Mouse (Mus musculus) neural tube, embryonic 13.5 days (tissue): ENCODE measurements at regions not wholly inside any gene's neighbourhood (a gene's known extent, or its start where the extent isn't known, plus 50 kb on each side); places are given as distances from the start of the nearest gene placed in this dataset.
"Not testable (repeated sequence)": the region's sequence is repeated elsewhere in the genome, so short reads cannot be mapped to it uniquely, and the experiment has no call there.

Source experiments
- ATAC-seq: fragments of 200-750 bp; cut with Nextera tagmentation; 2 replicates; pipeline ENCODE4 v1.8.0; 2017; ENCODE audit warnings: low read depth, mild to moderate bottlenecking, moderate TSS enrichment, moderate library complexity
- H3K27ac ChIP-seq: fragments of 300-500 bp; sonication (generic); replicated peaks from 2 replicates; pipeline ENCODE4 v1.5.1; 2015; ENCODE audit warnings: moderate library complexity, mild to moderate bottlenecking, inconsistent platforms
- H3K27me3 ChIP-seq: fragments of 300-500 bp; sonication (generic); 2 replicates; pipeline ENCODE4 v1.6.1; 2015; ENCODE audit warnings: mild to moderate bottlenecking, inconsistent platforms
- H3K36me3 ChIP-seq: fragments of 300-500 bp; sonication (generic); 2 replicates; pipeline ENCODE4 v1.6.1; 2015; ENCODE audit warnings: mild to moderate bottlenecking, inconsistent platforms
- H3K4me1 ChIP-seq: fragments of 300-500 bp; sonication (generic); replicated peaks from 2 replicates; pipeline ENCODE4 v1.6.1; 2015; ENCODE audit warnings: inconsistent platforms
- H3K4me2 ChIP-seq: fragments of 300-500 bp; sonication (generic); 2 replicates; pipeline ENCODE4 v1.6.1; 2015; ENCODE audit warnings: inconsistent platforms, mild to moderate bottlenecking, moderate library complexity
- H3K4me3 ChIP-seq: fragments of 300-500 bp; sonication (generic); 2 replicates; pipeline ENCODE4 v1.5.1; 2015; ENCODE audit warnings: mild to moderate bottlenecking, inconsistent platforms
- H3K9ac ChIP-seq: fragments of 300-500 bp; sonication (generic); 2 replicates; pipeline ENCODE4 v1.6.1; 2015; ENCODE audit warnings: moderate library complexity, mild to moderate bottlenecking, inconsistent platforms
- H3K9me3 ChIP-seq: fragments of 300-500 bp; sonication (generic); 2 replicates; pipeline ENCODE4 v1.6.1; 2016; ENCODE audit warnings: inconsistent platforms
- WGBS: fragments of 180-500 bp; shearing (Covaris S2); methylation state at CpG from one replicate; pipeline ENCODE4 v1.1.7; 2015; 5-methylcytosine and 5-hydroxymethylcytosine counted together

DNA sequence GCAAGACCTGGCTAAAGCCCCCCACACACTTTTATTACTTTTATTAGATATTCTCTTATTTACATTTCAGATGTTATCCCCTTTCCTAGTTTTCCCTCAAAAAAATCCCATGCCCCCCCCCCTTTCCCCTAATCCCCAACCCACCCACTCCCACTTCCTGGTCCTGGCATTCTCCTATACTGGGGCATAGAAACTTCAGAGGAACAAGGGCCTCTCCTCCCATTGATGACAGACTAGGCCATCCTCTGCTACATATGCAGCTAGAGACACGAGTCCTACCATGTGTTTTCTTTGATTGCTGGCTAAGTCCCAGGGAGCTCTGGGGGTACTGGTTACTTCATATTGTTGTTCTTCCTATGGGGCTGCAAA, 116.8 kb downstream of the Rfpl4b start:
- WGBS, result 62% methylated on average over 1 of the region's 1 CpGs

DNA sequence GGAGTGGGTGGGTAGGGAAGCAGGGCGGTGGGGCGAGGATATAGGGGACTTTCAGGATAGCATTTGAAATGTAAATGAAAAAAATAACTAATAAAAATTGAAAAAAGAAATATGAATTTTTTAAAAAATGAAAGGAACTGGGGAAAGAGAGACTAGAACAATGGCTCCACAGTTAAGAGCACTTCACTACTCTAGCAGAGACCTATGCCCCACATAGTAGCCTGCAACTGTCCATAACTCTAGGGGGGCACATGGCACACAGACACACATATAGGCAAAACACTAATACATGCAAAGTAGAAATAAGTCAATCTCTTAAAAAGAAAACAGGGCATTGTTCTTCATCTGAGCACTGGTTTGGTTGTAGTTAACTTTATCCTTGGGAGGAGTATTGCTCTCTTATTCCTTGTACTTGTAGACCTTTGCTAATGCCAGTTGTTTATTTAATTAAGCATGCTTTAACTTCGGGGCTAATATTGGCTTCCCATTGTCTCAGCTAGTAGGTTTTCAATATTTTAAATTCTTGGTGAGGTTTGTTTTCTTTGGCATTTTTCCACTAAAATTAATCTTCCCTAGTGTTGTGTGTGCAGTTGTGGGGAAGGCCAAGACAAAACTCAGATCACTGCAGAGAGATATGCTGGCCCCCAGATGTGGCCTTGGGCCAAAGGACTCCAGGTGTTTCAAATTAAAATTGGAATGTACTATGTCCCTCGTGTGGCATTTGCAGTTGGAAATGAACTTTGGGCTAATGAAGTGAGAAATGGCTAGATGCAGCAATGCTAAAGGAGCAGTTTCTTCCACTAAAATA, 117.4 kb downstream of the Rfpl4b start:
- H3K36me3 ChIP-seq, result no peaks in the 10 kb centered on the region
- H3K9me3 ChIP-seq, result no peaks in the 10 kb centered on the region
- no peak overlapping the region for H3K9ac ChIP-seq
- WGBS, result 84% methylated on average over 4 of the region's 4 CpGs
- no peaks in the 10 kb centered on the region for H3K4me1 ChIP-seq
- H3K27me3 ChIP-seq, result no peaks in the 10 kb centered on the region
- no peak for ATAC-seq
- no peak overlapping the region for H3K27ac ChIP-seq
- no peak overlapping the region for H3K4me3 ChIP-seq
- no peak overlapping the region for H3K4me2 ChIP-seq

More for the DNA sequence above, 116.8 kb downstream of the Rfpl4b start:
- not testable (repeated sequence) for H3K27me3 ChIP-seq, ATAC-seq, H3K9ac ChIP-seq, H3K9me3 ChIP-seq, H3K4me1 ChIP-seq, H3K4me2 ChIP-seq, H3K36me3 ChIP-seq, H3K4me3 ChIP-seq, H3K27ac ChIP-seq

GRCm38 (mm10) chr10:38677453-38677852, 144.1 kb downstream of the Rfpl4b start:
- ATAC-seq, result no peak
- Histone ChIP-seq H3K4me3 (no peak overlapping the region), H3K36me3 (no peaks in the 10 kb centered on the region), H3K9me3 (no peaks in the 10 kb centered on the region), H3K4me1 (no peaks in the 10 kb centered on the region), H3K9ac (no peak overlapping the region), H3K4me2 (no peak overlapping the region), H3K27me3 (no peaks in the 10 kb centered on the region), H3K27ac (no peak overlapping the region)
- WGBS, result 74% methylated on average over 2 of the region's 2 CpGs

DNA sequence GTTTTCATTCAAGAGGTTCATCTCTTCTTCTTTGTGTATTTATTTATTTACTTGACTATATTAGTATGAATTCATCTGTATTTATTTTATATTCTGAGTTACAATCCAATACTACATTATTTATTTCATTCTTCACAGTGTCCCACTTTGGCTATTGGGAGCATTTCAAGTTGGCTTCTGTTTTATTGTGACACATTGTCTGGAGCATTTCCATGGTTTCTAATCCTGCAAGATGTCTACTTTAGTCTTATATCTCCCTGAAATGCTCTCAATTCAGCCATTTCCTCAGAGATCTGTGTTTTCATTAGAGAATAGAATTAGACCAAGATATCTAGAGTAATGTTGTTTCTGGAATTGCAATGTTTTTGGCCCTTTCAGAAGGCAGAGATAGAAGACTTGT, 153.0 kb downstream of the Rfpl4b start:
- Histone ChIP-seq H3K9ac (no peak overlapping the region), H3K36me3 (no peaks in the 10 kb centered on the region), H3K4me2 (no peak overlapping the region), H3K4me1 (no peaks in the 10 kb centered on the region), H3K27me3 (no peaks in the 10 kb centered on the region), H3K27ac (no peak overlapping the region), H3K4me3 (no peak overlapping the region), H3K9me3 (no peaks in the 10 kb centered on the region)
- ATAC-seq, result no peak

GRCm38 (mm10) chr10:38667841-38668240, 153.7 kb downstream of the Rfpl4b start:
- Histone ChIP-seq H3K9ac (no peak overlapping the region), H3K9me3 (no peaks in the 10 kb centered on the region), H3K27me3 (no peaks in the 10 kb centered on the region), H3K4me2 (no peak overlapping the region), H3K27ac (no peak overlapping the region), H3K4me1 (no peaks in the 10 kb centered on the region), H3K4me3 (no peak overlapping the region), H3K36me3 (no peaks in the 10 kb centered on the region)
- no peak for ATAC-seq

DNA sequence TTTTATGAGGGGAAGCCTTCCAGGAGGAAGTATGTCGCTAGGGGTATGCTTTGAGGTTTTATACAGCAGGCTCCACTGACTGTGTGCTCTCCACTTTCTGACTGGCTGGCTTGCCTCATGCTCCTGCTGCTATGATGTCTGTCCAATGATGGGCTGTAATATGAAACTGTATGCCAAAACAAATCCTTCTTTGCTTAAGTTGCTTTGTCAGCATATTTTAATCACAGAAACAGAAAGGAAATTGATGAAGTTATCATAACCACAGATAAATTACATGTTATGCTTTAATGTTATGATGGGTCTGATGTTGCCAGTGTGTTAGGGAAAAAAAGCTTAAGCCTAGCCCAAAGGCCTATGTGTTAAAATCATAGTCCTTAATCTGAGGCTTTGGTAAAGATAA, 185.9 kb downstream of the Rfpl4b start:
- Histone ChIP-seq H3K9me3 (peaks cover 3% of the 10 kb centered on the region; the same call in 1 of the 2 replicates), H3K9ac (no peak overlapping the region), H3K36me3 (no peaks in the 10 kb centered on the region), H3K4me3 (no peak overlapping the region), H3K4me1 (no peaks in the 10 kb centered on the region), H3K4me2 (no peak overlapping the region), H3K27ac (no peak overlapping the region), H3K27me3 (no peaks in the 10 kb centered on the region)
- 62% methylated on average over 1 of the region's 1 CpGs for WGBS
- ATAC-seq, result no peak

- Histone ChIP-seq H3K4me2 (no peak overlapping the region), H3K4me1 (no peaks in the 10 kb centered on the region), H3K27ac (no peak overlapping the region), H3K9ac (no peak overlapping the region), H3K27me3 (no peaks in the 10 kb centered on the region), H3K4me3 (no peak overlapping the region), H3K9me3 (no peaks in the 10 kb centered on the region), H3K36me3 (no peaks in the 10 kb centered on the region)
- ATAC-seq, result no peak
- WGBS, result 66% methylated on average over 4 of the region's 4 CpGs
Measured at GRCm38 (mm10) chr10:38629907-38630505, 191.6 kb downstream of the Rfpl4b start.

- WGBS, result 95% methylated on average over 1 of the region's 1 CpGs
- no peak overlapping the region for H3K9ac ChIP-seq
- H3K9me3 ChIP-seq, result no peaks in the 10 kb centered on the region
- no peak overlapping the region for H3K27ac ChIP-seq
- no peak overlapping the region for H3K4me3 ChIP-seq
- H3K27me3 ChIP-seq, result no peaks in the 10 kb centered on the region
- H3K4me2 ChIP-seq, result no peak overlapping the region
- no peak for ATAC-seq
- no peaks in the 10 kb centered on the region for H3K36me3 ChIP-seq
- H3K4me1 ChIP-seq, result no peaks in the 10 kb centered on the region
Measured at GRCm38 (mm10) chr10:38623399-38623798, 198.2 kb downstream of the Rfpl4b start.

- Histone ChIP-seq H3K9me3 (no peaks in the 10 kb centered on the region), H3K9ac (no peak overlapping the region), H3K4me1 (no peaks in the 10 kb centered on the region), H3K36me3 (no peaks in the 10 kb centered on the region), H3K27ac (no peak overlapping the region), H3K27me3 (no peaks in the 10 kb centered on the region), H3K4me3 (no peak overlapping the region), H3K4me2 (no peak overlapping the region)
- ATAC-seq, result no peak
- WGBS, result 80% methylated on average over 5 of the region's 5 CpGs
Measured at GRCm38 (mm10) chr10:38609606-38610510, 211.7 kb downstream of the Rfpl4b start.

- Histone ChIP-seq H3K4me3 (no peak overlapping the region), H3K9ac (no peak overlapping the region), H3K4me1 (no peaks in the 10 kb centered on the region), H3K36me3 (no peaks in the 10 kb centered on the region), H3K4me2 (no peak overlapping the region), H3K27ac (no peak overlapping the region), H3K9me3 (no peaks in the 10 kb centered on the region), H3K27me3 (no peaks in the 10 kb centered on the region)
- 94% methylated on average over 2 of the region's 2 CpGs for WGBS
- no peak for ATAC-seq
Measured at GRCm38 (mm10) chr10:38586061-38586460, 235.5 kb downstream of the Rfpl4b start.

DNA sequence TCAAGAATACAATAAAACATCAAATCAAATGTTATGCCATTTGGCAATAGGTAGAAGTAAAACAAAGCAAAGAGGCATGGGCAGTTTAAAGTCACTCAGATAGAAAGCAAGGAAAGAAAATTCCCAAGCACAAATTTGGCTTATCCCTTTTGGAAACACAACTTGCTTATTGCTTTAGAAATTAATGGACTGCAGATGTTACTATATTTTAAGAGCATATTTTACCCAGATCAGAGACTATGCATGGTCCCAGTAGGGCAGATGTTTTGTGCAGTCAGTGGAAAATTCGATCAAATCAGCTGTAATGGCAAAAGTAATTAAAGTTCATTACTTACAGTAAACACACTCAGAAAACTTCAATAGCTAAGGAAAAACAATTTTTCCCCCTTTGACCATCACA, 245.9 kb downstream of the Rfpl4b start:
- H3K27me3 ChIP-seq, result no peaks in the 10 kb centered on the region
- H3K9ac ChIP-seq, result no peak overlapping the region
- no peaks in the 10 kb centered on the region for H3K36me3 ChIP-seq
- no peak overlapping the region for H3K4me3 ChIP-seq
- H3K4me2 ChIP-seq, result no peak overlapping the region
- 74% methylated on average over 1 of the region's 1 CpGs for WGBS
- no peak for ATAC-seq
- no peaks in the 10 kb centered on the region for H3K9me3 ChIP-seq
- H3K27ac ChIP-seq, result no peak overlapping the region
- no peaks in the 10 kb centered on the region for H3K4me1 ChIP-seq

GRCm38 (mm10) chr10:38573728-38574127, 247.9 kb downstream of the Rfpl4b start:
- H3K9me3 ChIP-seq, result no peaks in the 10 kb centered on the region
- H3K27ac ChIP-seq, result no peak overlapping the region
- ATAC-seq, result no peak
- no peaks in the 10 kb centered on the region for H3K4me1 ChIP-seq
- H3K4me3 ChIP-seq, result no peak overlapping the region
- H3K9ac ChIP-seq, result no peak overlapping the region
- H3K27me3 ChIP-seq, result no peaks in the 10 kb centered on the region
- H3K4me2 ChIP-seq, result no peak overlapping the region
- H3K36me3 ChIP-seq, result no peaks in the 10 kb centered on the region
- 88% methylated on average over 1 of the region's 1 CpGs for WGBS
